Comparison of ENCODE assay signal across 7 mouse cellular contexts in the genomic region with DNA sequence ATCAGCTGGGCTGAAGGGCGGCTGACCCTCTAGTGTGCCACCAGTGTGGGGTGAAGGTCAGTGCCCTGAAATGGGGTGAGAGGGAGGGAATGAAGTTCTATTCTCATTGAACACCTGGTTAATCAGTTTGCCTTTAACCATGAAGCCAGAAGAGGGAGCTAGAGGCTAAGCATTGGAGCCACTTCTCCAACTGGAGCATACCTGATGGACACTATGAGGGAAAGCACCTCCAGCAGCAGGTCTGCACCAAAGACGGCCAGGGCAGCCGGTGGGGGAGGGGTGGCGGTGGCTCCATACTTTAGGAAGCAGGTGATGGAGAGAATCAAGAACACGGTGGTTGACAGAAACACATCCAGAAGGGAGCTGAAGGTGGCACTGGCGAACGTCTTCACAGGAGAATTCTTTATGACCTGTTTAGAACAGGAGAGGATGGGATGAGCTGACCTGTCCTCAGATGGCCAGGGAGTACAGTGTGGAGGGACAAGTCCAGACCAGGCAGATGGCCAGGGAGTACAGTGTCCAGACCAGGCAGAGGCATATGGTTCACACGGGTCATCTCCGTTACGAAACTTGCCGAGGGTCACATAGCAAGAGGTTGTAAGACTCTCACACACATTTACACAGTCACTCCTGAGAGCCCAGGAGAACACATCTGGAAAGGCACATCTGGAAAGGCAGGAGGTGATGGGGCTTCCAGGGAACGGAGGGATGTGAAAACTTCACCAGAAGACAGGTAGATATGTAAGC.
DNase-seq lines count a peak whose midpoint lies in the region; ATAC-seq and TF ChIP-seq lines count a peak whose summit lies in the region.

No protein-coding gene starts in this region.

- 0 out of 2 replicates have a peak, but pooled peaks have one; percentile 11 for TF ChIP-seq CTCF in lung, adult 2 months (IDR thresholded peaks at IDR 0.05; ENCODE audit: insufficient read depth, low read length)

- no peak for DNase-seq in lung, adult 2 months
- DNase-seq in lung, postnatal 4 days, result no peak
- peak; percentile 53 for DNase-seq in adipocyte (ENCODE audit: low spot score)
- peak; percentile 52 for DNase-seq in embryo, embryonic 11 days
- DNase-seq in kidney, postnatal 25 days, result peak; percentile 45 to 66
- peak; percentile 38 for DNase-seq in retina, postnatal 7 days (ENCODE audit: low read depth, low spot score)

- ATAC-seq in granulocyte monocyte progenitor cell, adult 5-6 weeks (replicated peaks; ENCODE audit: poor library complexity, severe bottlenecking), result no peak; the same call in 1 of the 2 replicates

- WGBS in lung, adult 2 months, result 70% methylated on average over 12 of the region's 12 CpGs

- no peak for TF ChIP-seq POLR2A in lung, adult 2 months (IDR thresholded peaks at IDR 0.05; ENCODE audit: borderline replicate concordance, extremely low read depth, low read depth, low read length)

- no peak overlapping the region for H3K4me3 ChIP-seq in lung, adult 2 months (replicated peaks; ENCODE audit: extremely low read depth, low read depth, low read length)

- no peaks in the 10 kb centered on the region for H3K4me1 ChIP-seq in lung, adult 2 months (ENCODE audit: control insufficient read depth, insufficient read depth, low read length)

Comparison
In these comparisons a context has a peak if more than half of its experiments do, and no peak if none do; other contexts are left out.
1. DNase-seq: peak in adipocyte (single experiment), embryo, embryonic 11 days (single experiment), kidney, postnatal 25 days (2 of 2) and retina, postnatal 7 days (single experiment); none in lung, adult 2 months (single experiment) and lung, postnatal 4 days (0 of 2).